Mouse (Mus musculus) limb, embryonic 15.5 days (tissue): ENCODE measurements around the gene Nadk. TPM values are rescaled to one million over a fixed set of nuclear protein-coding genes. Genes with fewer than 3 reads are reported as not detected.
"Not testable (repeated sequence)": the region's sequence is repeated elsewhere in the genome, so short reads cannot be mapped to it uniquely, and the experiment has no call there.

Experiments used
- ATAC-seq: fragments of 200-750 bp; cut with Nextera tagmentation; 2 replicates; pipeline ENCODE4 v1.8.0; 2017; ENCODE audit warnings: low read depth, moderate TSS enrichment; ENCODE audit not compliant: insufficient number of reproducible peaks, low FRiP score, low TSS enrichment
- H3K27ac ChIP-seq: fragments of 300-500 bp; sonication (generic); 2 replicates; pipeline ENCODE4 v1.5.1; 2015; ENCODE audit warnings: moderate library complexity, mild to moderate bottlenecking, inconsistent platforms
- H3K27me3 ChIP-seq: fragments of 300-500 bp; sonication (generic); 2 replicates; pipeline ENCODE4 v1.6.1; 2015; ENCODE audit warnings: inconsistent platforms
- H3K36me3 ChIP-seq: fragments of 300-500 bp; sonication (generic); 2 replicates; pipeline ENCODE4 v1.6.1; 2015; ENCODE audit warnings: inconsistent platforms
- H3K4me1 ChIP-seq: fragments of 300-500 bp; sonication (generic); 2 replicates; pipeline ENCODE4 v1.6.1; 2015; ENCODE audit warnings: inconsistent platforms
- H3K4me2 ChIP-seq: fragments of 300-500 bp; sonication (generic); 2 replicates; pipeline ENCODE4 v1.6.1; 2015; ENCODE audit warnings: mild to moderate bottlenecking, inconsistent platforms
- H3K4me3 ChIP-seq: fragments of 300-500 bp; sonication (generic); 2 replicates; pipeline ENCODE4 v1.5.1; 2015; ENCODE audit warnings: mild to moderate bottlenecking, inconsistent platforms
- H3K9ac ChIP-seq: fragments of 300-500 bp; sonication (generic); 2 replicates; pipeline ENCODE4 v1.6.1; 2015; ENCODE audit warnings: inconsistent platforms
- H3K9me3 ChIP-seq: fragments of 300-500 bp; sonication (generic); 2 replicates; pipeline ENCODE4 v1.6.1; 2016; ENCODE audit warnings: inconsistent platforms
- WGBS: fragments of 180-500 bp; shearing (Covaris S2); methylation state at CpG from one replicate; pipeline ENCODE4 v1.1.7; 2015; 5-methylcytosine and 5-hydroxymethylcytosine counted together
- polyA plus RNA-seq: library from polyadenylated mRNA; unstranded; fragments of >200 nt; fragmentation: Nextera tagmentation; extraction: Ambion mirVana; gene quantifications from 2 replicates; pipeline ENCODE4 v1.2.1, GENCODE M21; 2015

Gene Nadk
- polyA plus RNA-seq, 1 experiment from 2014 or later: 85.7 TPM

DNA sequence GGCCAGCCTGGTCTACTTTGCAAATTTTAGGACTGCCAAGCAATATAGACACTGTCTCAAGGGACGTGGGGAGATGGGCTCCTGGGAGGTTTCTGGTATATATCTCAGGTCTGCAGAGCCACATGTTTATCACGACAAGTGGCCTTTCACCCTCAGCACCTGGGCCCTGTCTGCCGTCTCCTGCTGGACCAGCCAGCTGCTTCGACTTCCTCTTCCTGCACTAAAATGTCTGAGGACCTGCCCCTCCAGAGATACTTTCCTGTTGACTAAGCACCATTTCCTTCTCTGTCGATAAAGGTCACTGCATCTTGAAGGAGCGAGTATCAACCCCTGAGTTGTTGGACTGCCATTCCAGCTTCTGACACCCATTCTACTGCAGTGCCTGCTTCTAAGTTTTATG is 2.7 kb upstream of the Nadk start:
- no peak overlapping the region for H3K4me2 ChIP-seq
- H3K36me3 ChIP-seq: peaks cover 61% of the 10 kb centered on the region
- WGBS: 78% methylated on average over 6 of the region's 6 CpGs
- H3K4me1 ChIP-seq: peaks cover 22% of the 10 kb centered on the region
- ATAC-seq: no peak
- H3K9ac ChIP-seq: no peak overlapping the region
- H3K4me3 ChIP-seq: no peak overlapping the region
- no peaks in the 10 kb centered on the region for H3K9me3 ChIP-seq
- no peak overlapping the region for H3K27ac ChIP-seq
- H3K27me3 ChIP-seq: no peaks in the 10 kb centered on the region

- H3K9ac ChIP-seq: no peak overlapping the region
- 52% methylated on average over 2 of the region's 2 CpGs for WGBS
- H3K27ac ChIP-seq: peak overlapping the region; percentile 11; the same call in 1 of the 2 replicates
- no peak overlapping the region for H3K4me3 ChIP-seq
- H3K27me3 ChIP-seq: no peaks in the 10 kb centered on the region
- ATAC-seq: no peak
- no peaks in the 10 kb centered on the region for H3K9me3 ChIP-seq
- H3K4me1 ChIP-seq: peaks cover 34% of the 10 kb centered on the region
- no peak overlapping the region for H3K4me2 ChIP-seq
- peaks cover 46% of the 10 kb centered on the region for H3K36me3 ChIP-seq
These were observed 1.2 kb upstream of the Nadk start for GRCm38 (mm10) chr4:155560932-155561331.

- WGBS: 3% methylated on average over 19 of the region's 19 CpGs
- no peak for ATAC-seq
- H3K27me3 ChIP-seq: no peaks in the 10 kb centered on the region
- H3K36me3 ChIP-seq: peaks cover 31% of the 10 kb centered on the region
- peak overlapping the region; percentile 90 for H3K4me3 ChIP-seq
- H3K9ac ChIP-seq: peak overlapping the region; percentile 29; the same call in 1 of the 2 replicates
- no peaks in the 10 kb centered on the region for H3K9me3 ChIP-seq
- H3K4me2 ChIP-seq: peak overlapping the region; percentile 63
- H3K4me1 ChIP-seq: peaks cover 37% of the 10 kb centered on the region
- H3K27ac ChIP-seq: peak overlapping the region; percentile 91
These were observed 684 bp downstream of the Nadk start for GRCm38 (mm10) chr4:155562725-155563399.

GRCm38 (mm10) chr4:155563400-155564231 is 1.4 kb downstream of the Nadk start:
- Histone ChIP-seq H3K27me3 (no peaks in the 10 kb centered on the region), H3K27ac (peak overlapping the region; percentile 91), H3K4me2 (peak overlapping the region; percentile 63), H3K36me3 (peaks cover 24% of the 10 kb centered on the region), H3K9me3 (no peaks in the 10 kb centered on the region), H3K9ac (peak overlapping the region; percentile 82), H3K4me3 (peak overlapping the region; percentile 90), H3K4me1 (peaks cover 37% of the 10 kb centered on the region)
- WGBS: under 1% methylated on average over 69 of the region's 69 CpGs
- ATAC-seq: peak; percentile 95

GRCm38 (mm10) chr4:155564315-155565069 is 2.3 kb downstream of the Nadk start:
- Histone ChIP-seq H3K27ac (peak overlapping the region; percentile 91), H3K9ac (peak overlapping the region; percentile 82), H3K27me3 (no peaks in the 10 kb centered on the region), H3K4me1 (peaks cover 37% of the 10 kb centered on the region), H3K9me3 (no peaks in the 10 kb centered on the region), H3K4me2 (peak overlapping the region; percentile 63), H3K4me3 (peak overlapping the region; percentile 90), H3K36me3 (peaks cover 15% of the 10 kb centered on the region)
- ATAC-seq: no peak
- WGBS: 10% methylated on average over 20 of the region's 20 CpGs

DNA sequence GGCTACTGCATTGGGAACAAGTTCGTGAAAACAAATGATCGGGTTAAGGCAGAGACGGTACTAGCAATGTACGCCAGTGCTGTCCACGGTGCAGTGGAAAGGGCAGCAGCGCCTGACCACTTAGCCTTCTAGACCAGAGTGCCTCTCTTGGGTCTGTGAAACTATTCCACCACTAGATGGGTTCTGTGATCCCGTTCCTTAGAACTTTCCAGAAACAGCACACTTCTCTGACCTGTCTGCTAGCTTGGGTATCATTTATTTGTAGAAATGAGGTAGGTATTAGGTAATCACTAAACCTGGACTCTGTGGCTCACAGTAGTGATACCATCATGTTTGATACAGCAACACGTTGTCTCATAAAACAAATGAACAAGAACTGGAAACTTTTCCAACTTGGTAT is 4.4 kb downstream of the Nadk start:
- Histone ChIP-seq H3K36me3 (no peaks in the 10 kb centered on the region), H3K4me2 (no peak overlapping the region), H3K27me3 (no peaks in the 10 kb centered on the region), H3K9ac (no peak overlapping the region), H3K9me3 (no peaks in the 10 kb centered on the region), H3K4me3 (no peak overlapping the region), H3K27ac (no peak overlapping the region), H3K4me1 (peaks cover 30% of the 10 kb centered on the region)
- no peak for ATAC-seq
- WGBS: 59% methylated on average over 8 of the region's 8 CpGs

DNA sequence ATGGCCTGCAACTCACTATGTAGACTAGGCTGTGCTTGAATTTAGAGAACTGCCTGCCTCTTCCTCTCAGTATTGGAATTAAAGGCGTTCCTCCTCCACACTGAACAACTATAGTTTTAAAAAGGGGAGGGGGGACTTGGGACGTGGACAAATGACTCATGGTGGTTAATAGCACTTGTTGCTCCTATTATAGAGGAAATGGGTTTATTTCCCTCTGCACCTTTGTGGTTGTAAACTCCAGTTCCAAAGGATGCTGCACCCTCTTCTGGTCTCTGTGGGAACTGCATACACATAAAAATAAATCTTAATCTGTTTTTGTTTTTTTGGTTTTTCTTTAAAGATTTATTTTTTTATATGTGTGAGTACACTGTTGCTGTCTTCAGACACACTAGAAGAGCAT is 6.0 kb downstream of the Nadk start:
- WGBS: 28% methylated on average over 2 of the region's 2 CpGs
- no peaks in the 10 kb centered on the region for H3K27me3 ChIP-seq
- peaks cover 17% of the 10 kb centered on the region for H3K4me1 ChIP-seq
- H3K4me2 ChIP-seq: no peak overlapping the region
- H3K36me3 ChIP-seq: no peaks in the 10 kb centered on the region
- H3K9me3 ChIP-seq: no peaks in the 10 kb centered on the region
- H3K9ac ChIP-seq: no peak overlapping the region
- H3K27ac ChIP-seq: no peak overlapping the region
- H3K4me3 ChIP-seq: no peak overlapping the region
- ATAC-seq: no peak

DNA sequence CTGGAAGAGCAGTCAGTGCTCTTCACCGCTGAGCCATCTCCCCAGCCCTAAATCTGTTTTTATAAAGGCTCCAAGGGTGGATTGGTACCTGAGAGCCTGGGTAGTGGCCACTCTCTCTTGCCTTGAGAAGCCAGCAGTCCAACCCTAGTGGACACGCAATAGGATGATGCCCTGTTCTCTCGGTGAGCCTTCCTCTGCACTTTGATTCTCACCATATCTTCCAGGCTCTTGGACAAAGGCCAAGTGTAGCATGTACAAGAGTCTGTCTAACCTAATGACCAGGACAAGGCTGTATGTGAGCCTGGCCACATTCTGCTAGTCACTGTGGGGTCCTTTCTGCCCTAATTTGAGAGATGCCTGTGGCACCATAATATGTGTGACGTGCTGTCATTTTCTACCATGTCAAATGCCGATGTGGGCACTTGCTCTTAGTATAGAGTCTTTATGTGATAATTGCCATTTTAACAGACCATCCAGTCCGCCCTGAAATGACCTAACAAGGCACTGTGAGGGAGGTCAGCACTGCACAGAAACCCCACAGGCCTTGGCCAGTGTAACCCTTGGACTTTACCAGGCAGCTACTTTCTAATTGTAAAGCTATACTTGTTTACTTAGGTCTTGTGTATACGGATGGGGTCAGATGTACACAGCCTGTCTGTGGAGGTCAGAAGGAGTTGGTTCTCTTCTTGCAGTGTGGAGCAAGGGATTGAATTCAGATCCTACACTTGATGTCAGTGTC is 6.6 kb downstream of the Nadk start:
- Histone ChIP-seq H3K4me2 (no peak overlapping the region), H3K4me3 (no peak overlapping the region), H3K9ac (no peak overlapping the region), H3K9me3 (no peaks in the 10 kb centered on the region), H3K27ac (no peak overlapping the region), H3K4me1 (peaks cover 17% of the 10 kb centered on the region), H3K27me3 (no peaks in the 10 kb centered on the region), H3K36me3 (no peaks in the 10 kb centered on the region)
- ATAC-seq: no peak
- WGBS: 90% methylated on average over 7 of the region's 7 CpGs

GRCm38 (mm10) chr4:155569818-155570217 is 7.6 kb downstream of the Nadk start:
- Histone ChIP-seq H3K4me1 (peaks cover 11% of the 10 kb centered on the region), H3K4me3 (no peak overlapping the region), H3K9me3 (no peaks in the 10 kb centered on the region), H3K9ac (no peak overlapping the region), H3K36me3 (no peaks in the 10 kb centered on the region), H3K4me2 (no peak overlapping the region), H3K27ac (no peak overlapping the region), H3K27me3 (no peaks in the 10 kb centered on the region)
- WGBS: 85% methylated on average over 6 of the region's 6 CpGs
- no peak for ATAC-seq

GRCm38 (mm10) chr4:155570315-155570714 is 8.1 kb downstream of the Nadk start:
- H3K27ac ChIP-seq, ATAC-seq, H3K4me1 ChIP-seq, H3K4me3 ChIP-seq, H3K4me2 ChIP-seq, H3K9ac ChIP-seq, H3K9me3 ChIP-seq, H3K27me3 ChIP-seq, H3K36me3 ChIP-seq: not testable (repeated sequence)
- WGBS: 92% methylated on average over 11 of the region's 11 CpGs

GRCm38 (mm10) chr4:155571442-155571841 is 9.3 kb downstream of the Nadk start:
- no peak overlapping the region for H3K27ac ChIP-seq
- no peak overlapping the region for H3K4me3 ChIP-seq
- no peaks in the 10 kb centered on the region for H3K27me3 ChIP-seq
- 70% methylated on average over 2 of the region's 2 CpGs for WGBS
- ATAC-seq: no peak
- no peaks in the 10 kb centered on the region for H3K9me3 ChIP-seq
- no peaks in the 10 kb centered on the region for H3K4me1 ChIP-seq
- no peak overlapping the region for H3K9ac ChIP-seq
- 0 out of 2 replicates have a peak, but pooled peaks cover 6% of the 10 kb centered on the region for H3K36me3 ChIP-seq
- H3K4me2 ChIP-seq: no peak overlapping the region
